Mouse (Mus musculus) spleen, adult 2 months (tissue): ENCODE data around the gene Igf2bp3. TPM values are rescaled to one million over a fixed set of nuclear protein-coding genes. Genes with fewer than 3 reads are reported as not detected.

Experiments
- DNase-seq, 2 experiments: peaks; one replicate each; pipeline versions ENCODE4 v3.0.0 to v3.0.0-alpha.2; 2012 to 2021; ENCODE audit warnings: low spot score in 2 of 2, low read depth in 1 of 2
- H3K27ac ChIP-seq: fragments of 200-500 bp; 2 replicates; pipeline ENCODE4 v1.5.1; 2012; ENCODE audit warnings: low read length, inconsistent platforms; ENCODE audit not compliant: insufficient read depth
- H3K27me3 ChIP-seq: fragments of 200-500 bp; 2 replicates; pipeline ENCODE4 v1.6.1; 2012; ENCODE audit warnings: mild to moderate bottlenecking, moderate library complexity, low read length, inconsistent platforms; ENCODE audit not compliant: control insufficient read depth, insufficient read depth
- H3K36me3 ChIP-seq: fragments of 200-500 bp; 2 replicates; pipeline ENCODE4 v1.6.1; 2012; ENCODE audit warnings: mild to moderate bottlenecking, low read length, inconsistent platforms; ENCODE audit not compliant: control insufficient read depth, insufficient read depth
- H3K4me1 ChIP-seq: fragments of 200-500 bp; 2 replicates; pipeline ENCODE4 v1.6.1; 2011; ENCODE audit warnings: inconsistent platforms; ENCODE audit not compliant: control insufficient read depth, insufficient read depth, insufficient read length
- H3K4me3 ChIP-seq: fragments of 200-500 bp; 2 replicates; pipeline ENCODE4 v1.5.1; 2011; ENCODE audit warnings: mild to moderate bottlenecking, inconsistent platforms; ENCODE audit not compliant: insufficient read depth, insufficient read length; ENCODE audit errors: extremely low read depth
- CTCF ChIP-seq: fragments of 200-500 bp; IDR thresholded peaks from 2 replicates; pipeline ENCODE4 v1.5.1; 2011; ENCODE audit warnings: mild to moderate bottlenecking, inconsistent platforms; ENCODE audit not compliant: insufficient read depth, insufficient read length, insufficient replicate concordance; ENCODE audit errors: extremely low read depth
- POLR2A ChIP-seq: fragments of 200-500 bp; IDR thresholded peaks from 2 replicates; pipeline ENCODE4 v1.6.1; 2011; ENCODE audit warnings: low read depth, low read length, inconsistent platforms
- WGBS: fragments of 180-500 bp; shearing (Covaris S2); methylation state at CpG from one replicate; pipeline ENCODE4 v1.1.7; 2018; 5-methylcytosine and 5-hydroxymethylcytosine counted together
- polyA plus RNA-seq: library from polyadenylated mRNA; depleted of rRNA; stranded (reverse); fragments of >200 nt; gene quantifications from 2 replicates; pipeline ENCODE4 v1.2.3, GENCODE M21; 2012

Igf2bp3 gene
- polyA plus RNA-seq, 1 experiment = 0.08 TPM

GRCm38 (mm10) chr6:49208297-49208930 is 6.3 kb downstream of the Igf2bp3 start:
- no peak for TF ChIP-seq CTCF
- TF ChIP-seq POLR2A = no peak
- H3K4me3 ChIP-seq = no peak overlapping the region; the same call in 1 of the 2 replicates
- 6% methylated on average over 8 of the region's 8 CpGs for WGBS
- no peak overlapping the region for H3K27ac ChIP-seq
- DNase-seq = no peak
- H3K4me1 ChIP-seq = peaks cover 3% of the 10 kb centered on the region; the same call in 1 of the 2 replicates
- peaks cover 4% of the 10 kb centered on the region; the same call in 1 of the 2 replicates for H3K27me3 ChIP-seq
- no peaks in the 10 kb centered on the region for H3K36me3 ChIP-seq

- no peaks in the 10 kb centered on the region for H3K36me3 ChIP-seq
- no peak overlapping the region for H3K4me3 ChIP-seq
- DNase-seq = no peak
- H3K27me3 ChIP-seq = no peaks in the 10 kb centered on the region
- 67% methylated on average over 1 of the region's 1 CpGs for WGBS
- TF ChIP-seq CTCF (no peak), POLR2A (no peak)
- no peak overlapping the region for H3K27ac ChIP-seq
- peaks cover 3% of the 10 kb centered on the region; the same call in 1 of the 2 replicates for H3K4me1 ChIP-seq
Measured at GRCm38 (mm10) chr6:49206416-49206815, 8.3 kb downstream of the Igf2bp3 start.

- no peak overlapping the region for H3K4me3 ChIP-seq
- H3K36me3 ChIP-seq = no peaks in the 10 kb centered on the region
- 92% methylated on average over 10 of the region's 10 CpGs for WGBS
Measured at GRCm38 (mm10) chr6:49195188-49195587, 19.6 kb downstream of the Igf2bp3 start.

GRCm38 (mm10) chr6:49194536-49194935 is 20.2 kb downstream of the Igf2bp3 start:
- H3K27me3 ChIP-seq = no peaks in the 10 kb centered on the region
- H3K4me1 ChIP-seq = no peaks in the 10 kb centered on the region
- no peak overlapping the region for H3K4me3 ChIP-seq
- TF ChIP-seq CTCF (no peak), POLR2A (no peak)
- H3K36me3 ChIP-seq = no peaks in the 10 kb centered on the region
- no peak for DNase-seq
- no peak overlapping the region for H3K27ac ChIP-seq
- WGBS = 92% methylated on average over 4 of the region's 4 CpGs

More at GRCm38 (mm10) chr6:49195188-49195587, 19.6 kb downstream of the Igf2bp3 start:
- no peaks in the 10 kb centered on the region for H3K4me1 ChIP-seq
- H3K27ac ChIP-seq = no peak overlapping the region
- no peaks in the 10 kb centered on the region for H3K27me3 ChIP-seq
- no peak for TF ChIP-seq POLR2A
- no peak for TF ChIP-seq CTCF
- no peak for DNase-seq

GRCm38 (mm10) chr6:49189363-49189762 is 25.4 kb downstream of the Igf2bp3 start:
- Histone ChIP-seq H3K27ac (no peak overlapping the region), H3K4me3 (no peak overlapping the region), H3K4me1 (no peaks in the 10 kb centered on the region), H3K36me3 (no peaks in the 10 kb centered on the region), H3K27me3 (no peaks in the 10 kb centered on the region)
- peak; percentile 20; the same call in 1 of the 2 replicates for TF ChIP-seq CTCF
- TF ChIP-seq POLR2A = no peak
- peak in 1 of 2 experiments; percentile 18 for DNase-seq

GRCm38 (mm10) chr6:49187299-49187698 is 27.5 kb downstream of the Igf2bp3 start:
- no peak overlapping the region for H3K27ac ChIP-seq
- H3K27me3 ChIP-seq = no peaks in the 10 kb centered on the region
- no peak for DNase-seq
- no peak overlapping the region for H3K4me3 ChIP-seq
- TF ChIP-seq CTCF = no peak
- no peak for TF ChIP-seq POLR2A
- no peaks in the 10 kb centered on the region for H3K4me1 ChIP-seq
- WGBS = 91% methylated on average over 7 of the region's 7 CpGs
- H3K36me3 ChIP-seq = no peaks in the 10 kb centered on the region

- WGBS = 47% methylated on average over 5 of the region's 5 CpGs
- no peak overlapping the region for H3K4me3 ChIP-seq
- TF ChIP-seq CTCF (no peak), POLR2A (no peak)
- no peak for DNase-seq
- H3K4me1 ChIP-seq = no peaks in the 10 kb centered on the region
- no peaks in the 10 kb centered on the region for H3K36me3 ChIP-seq
- no peak overlapping the region for H3K27ac ChIP-seq
- no peaks in the 10 kb centered on the region for H3K27me3 ChIP-seq
Measured at GRCm38 (mm10) chr6:49176018-49176417, 38.7 kb downstream of the Igf2bp3 start.
